ENCODE assay signal across 12 mouse cellular contexts in the genomic region with DNA sequence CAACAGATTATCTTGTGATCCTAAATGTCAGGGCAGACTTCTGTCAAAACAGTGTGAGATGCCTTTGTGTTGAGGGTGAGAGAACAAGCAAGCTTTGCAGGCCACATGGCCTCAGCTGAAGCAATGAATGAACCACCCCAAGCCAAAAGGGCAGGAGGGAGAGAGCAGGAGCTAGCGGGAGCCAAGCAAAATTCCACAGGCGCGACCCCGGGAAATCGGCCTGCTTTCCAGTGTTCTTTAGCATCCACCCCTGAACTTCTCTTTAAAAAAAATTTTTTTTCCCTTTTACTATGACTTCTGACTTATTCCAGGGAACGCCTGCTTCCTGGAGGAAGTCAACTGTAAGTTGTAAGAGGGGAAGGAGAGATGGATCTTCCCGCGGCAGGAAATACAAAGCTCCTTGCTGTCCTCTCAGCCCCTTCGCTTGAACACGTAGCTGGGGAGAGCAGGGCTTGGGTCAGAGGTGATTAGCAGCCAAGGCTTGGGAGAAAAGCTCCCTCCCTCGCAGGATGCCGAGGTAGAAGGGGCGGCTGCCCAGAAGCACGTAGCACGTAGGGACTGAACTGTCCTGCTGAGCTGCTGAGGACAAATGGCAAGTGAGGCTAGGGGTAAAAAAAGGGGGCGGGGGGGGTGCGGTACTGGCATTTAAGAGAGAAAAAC. TPM values are rescaled to one million over a fixed set of nuclear protein-coding genes. Genes with fewer than 3 reads are reported as not detected.
DNase-seq lines count a peak whose midpoint lies in the region; ATAC-seq and TF ChIP-seq lines count a peak whose summit lies in the region.
"Had no signal": no experiment of that assay in that cellular context is flagged by ENCODE, and none has a peak within 500 bp of the region (broad histone marks: within the 10 kb centered on the region; RNA-seq: fewer than 3 reads in every experiment).

No protein-coding gene starts in this region.

- no peaks in the 10 kb centered on the region for H3K36me3 ChIP-seq in heart, embryonic 14.5 days (ENCODE audit: control insufficient read depth, insufficient read depth, low read length)
- no peaks in the 10 kb centered on the region for H3K36me3 ChIP-seq in embryonic facial prominence, embryonic 14.5 days (ENCODE audit: control insufficient read depth, insufficient read depth, low read length)
- H3K36me3 ChIP-seq in limb, embryonic 11.5 days (ENCODE audit: control insufficient read depth, insufficient read depth, low read length): no peaks in the 10 kb centered on the region
- no peaks in the 10 kb centered on the region for H3K36me3 ChIP-seq in lung, postnatal 0 days (ENCODE audit: insufficient read depth, low read length)

- H3K9ac ChIP-seq in heart, embryonic 14.5 days (ENCODE audit: low read length): no peak overlapping the region
- no peak overlapping the region for H3K9ac ChIP-seq in embryonic facial prominence, embryonic 14.5 days (ENCODE audit: low read depth, low read length)
- H3K9ac ChIP-seq in limb, embryonic 11.5 days (ENCODE audit: low read length): no peak overlapping the region
- H3K9ac ChIP-seq in lung, postnatal 0 days (replicated peaks; ENCODE audit: low read depth): no peak overlapping the region

- H3K27me3 ChIP-seq in heart, embryonic 14.5 days (ENCODE audit: control insufficient read depth, insufficient read depth, low read length): no peaks in the 10 kb centered on the region
- H3K27me3 ChIP-seq in embryonic facial prominence, embryonic 14.5 days (replicated peaks; ENCODE audit: control insufficient read depth, insufficient read depth, low read length): no peaks in the 10 kb centered on the region
- H3K27me3 ChIP-seq in limb, embryonic 11.5 days (ENCODE audit: control insufficient read depth, insufficient read depth, low read length): no peaks in the 10 kb centered on the region
- no peaks in the 10 kb centered on the region for H3K27me3 ChIP-seq in lung, postnatal 0 days (replicated peaks; ENCODE audit: insufficient read depth, low read length)

- 0 out of 4 replicates have a peak overlapping the region, but pooled peaks of 1 of the 2 experiments have one; percentile 33 for H3K27ac ChIP-seq in heart, embryonic 14.5 days (replicated peaks in 1 of 2; ENCODE audit: control insufficient read depth in 1 of 2, insufficient read depth in 1 of 2, low read depth in 2 of 2, low read length in 2 of 2)
- H3K27ac ChIP-seq in embryonic facial prominence, embryonic 14.5 days (replicated peaks; ENCODE audit: low read depth, low read length): no peak overlapping the region
- no peak overlapping the region for H3K27ac ChIP-seq in limb, embryonic 11.5 days (replicated peaks; ENCODE audit: low read depth, low read length)
- H3K27ac ChIP-seq in lung, postnatal 0 days (ENCODE audit: low read length): no peak overlapping the region

- TF ChIP-seq CTCF in lung, postnatal 0 days (IDR thresholded peaks at IDR 0.05): no peak

- ATAC-seq in heart, embryonic 14.5 days (ENCODE audit: insufficient number of reproducible peaks, insufficient read depth, low FRiP score, low read depth): no peak
- ATAC-seq in embryonic facial prominence, embryonic 14.5 days (ENCODE audit: low read depth): no peak
- no peak for ATAC-seq in limb, embryonic 11.5 days (ENCODE audit: insufficient number of reproducible peaks, low FRiP score, low TSS enrichment, low read depth)
- no peak for ATAC-seq in lung, postnatal 0 days

- WGBS in heart, embryonic 14.5 days: 14% methylated on average over 17 of the region's 17 CpGs
- 10% methylated on average over 17 of the region's 17 CpGs for WGBS in embryonic facial prominence, embryonic 14.5 days
- 6% methylated on average over 17 of the region's 17 CpGs for WGBS in limb, embryonic 11.5 days
- WGBS in lung, postnatal 0 days: 10% methylated on average over 17 of the region's 17 CpGs

- no peak for TF ChIP-seq EP300 in lung, postnatal 0 days (IDR thresholded peaks at IDR 0.05)

- no peak overlapping the region for H3K4me3 ChIP-seq in heart, embryonic 14.5 days (ENCODE audit: control insufficient read depth in 1 of 2, insufficient read depth in 1 of 2, low read depth in 1 of 2, low read length in 2 of 2)
- no peak overlapping the region for H3K4me3 ChIP-seq in embryonic facial prominence, embryonic 14.5 days (ENCODE audit: low read depth, low read length)
- H3K4me3 ChIP-seq in limb, embryonic 11.5 days (ENCODE audit: low read depth, low read length): no peak overlapping the region
- H3K4me3 ChIP-seq in lung, postnatal 0 days (ENCODE audit: low read depth, low read length): no peak overlapping the region
- H3K4me3 ChIP-seq: myocyte had no signal

- peaks cover 10 to 13% of the 10 kb centered on the region in 2 experiments for H3K4me1 ChIP-seq in heart, embryonic 14.5 days (ENCODE audit: control insufficient read depth in 2 of 2, insufficient read depth in 2 of 2, low read length in 2 of 2)
- H3K4me1 ChIP-seq in embryonic facial prominence, embryonic 14.5 days (ENCODE audit: control insufficient read depth, insufficient read depth, low read length): no peaks in the 10 kb centered on the region
- no peaks in the 10 kb centered on the region for H3K4me1 ChIP-seq in limb, embryonic 11.5 days (ENCODE audit: control insufficient read depth, insufficient read depth, low read length)
- H3K4me1 ChIP-seq in lung, postnatal 0 days (ENCODE audit: insufficient read depth, low read depth, low read length): peaks cover 3% of the 10 kb centered on the region; the same call in 1 of the 2 replicates

- intact Hi-C loops in heart, postnatal 14 days (cut with DNase I): no loop called here

- no peak for DNase-seq in heart, postnatal 14 days
- DNase-seq in ZHBTc4 (ENCODE audit: low read depth, low spot score): peak; percentile 30
- DNase-seq in embryonic facial prominence, embryonic 14.5 days (ENCODE audit: low spot score): no peak
- peak; percentile 39 for DNase-seq in limb, embryonic 11.5 days (ENCODE audit: low spot score)
- DNase-seq in lung, postnatal 0 days (ENCODE audit: low spot score): no peak
- no peak for DNase-seq in layer of hippocampus, adult 9-10 months (ENCODE audit: low spot score)
- no peak for DNase-seq in right cerebral cortex, postnatal 36 days (ENCODE audit: low spot score in 2 of 2)
- DNase-seq: cerebellum, adult 9-10 months; lung, adult 18-20 months; right cerebral cortex, postnatal 4 days had no signal

- H3K9me3 ChIP-seq in heart, embryonic 14.5 days (ENCODE audit: control insufficient read depth, low read length): no peaks in the 10 kb centered on the region
- H3K9me3 ChIP-seq in embryonic facial prominence, embryonic 14.5 days (ENCODE audit: control insufficient read depth, low read length): no peaks in the 10 kb centered on the region
- H3K9me3 ChIP-seq in limb, embryonic 11.5 days (ENCODE audit: control insufficient read depth, low read length): no peaks in the 10 kb centered on the region
- no peaks in the 10 kb centered on the region for H3K9me3 ChIP-seq in lung, postnatal 0 days (ENCODE audit: low read length)

- H3K4me2 ChIP-seq in heart, embryonic 14.5 days (ENCODE audit: low read length): peak overlapping the region; percentile 31; the same call in 1 of the 2 replicates
- H3K4me2 ChIP-seq in embryonic facial prominence, embryonic 14.5 days (ENCODE audit: low read depth, low read length): peak overlapping the region; percentile 11; the same call in 1 of the 2 replicates
- H3K4me2 ChIP-seq in limb, embryonic 11.5 days (ENCODE audit: low read depth, severe bottlenecking): 0 out of 2 replicates have a peak overlapping the region, but pooled peaks have one; percentile 21
- H3K4me2 ChIP-seq in lung, postnatal 0 days (replicated peaks; ENCODE audit: low read depth, low read length): no peak overlapping the region

RNA-seq across cellular contexts. Expression of a gene that starts 25.3 kb away (rescaled TPM):
- 316 and 345 TPM in 2 replicates for polyA plus RNA-seq in heart, embryonic 14.5 days (2014; fragmentation: Nextera tagmentation; extraction: Ambion mirVana)
- total RNA-seq in heart, postnatal 14 days (2021): 100 to 1,000 TPM; 114 to 129 TPM
- 459 and 481 TPM in 2 replicates for polyA plus RNA-seq in embryonic facial prominence, embryonic 14.5 days (2014; fragmentation: Nextera tagmentation; extraction: Ambion mirVana)
- polyA plus RNA-seq in limb, embryonic 11.5 days (2014; fragmentation: Nextera tagmentation; extraction: Ambion mirVana): 500 and 518 TPM in 2 replicates
- polyA plus RNA-seq in lung, postnatal 0 days (2015; fragmentation: Nextera tagmentation; extraction: Ambion mirVana): 393 and 397 TPM in 2 replicates

RNA-seq across cellular contexts. Expression of a gene that starts 59.6 kb away (rescaled TPM):
- polyA plus RNA-seq in heart, embryonic 14.5 days (2014; fragmentation: Nextera tagmentation; extraction: Ambion mirVana): 2.8 and 3.5 TPM in 2 replicates
- 1 to 10 TPM; 6.1 to 8.1 TPM for total RNA-seq in heart, postnatal 14 days (2021)
- 3.9 and 4.5 TPM in 2 replicates for polyA plus RNA-seq in embryonic facial prominence, embryonic 14.5 days (2014; fragmentation: Nextera tagmentation; extraction: Ambion mirVana)
- polyA plus RNA-seq in limb, embryonic 11.5 days (2014; fragmentation: Nextera tagmentation; extraction: Ambion mirVana): 1.7 and 2.2 TPM in 2 replicates
- 9.4 and 10.7 TPM in 2 replicates for polyA plus RNA-seq in lung, postnatal 0 days (2015; fragmentation: Nextera tagmentation; extraction: Ambion mirVana)

Comparison
In these comparisons a context has a peak if more than half of its experiments do, and no peak if none do; other contexts are left out.
1. DNase-seq: peak in ZHBTc4 (single experiment) and limb, embryonic 11.5 days (single experiment); none in heart, postnatal 14 days (0 of 2), embryonic facial prominence, embryonic 14.5 days (single experiment), lung, postnatal 0 days (single experiment), layer of hippocampus, adult 9-10 months (single experiment) and right cerebral cortex, postnatal 36 days (0 of 2).